Mouse (Mus musculus): ENCODE measurements around the gene Afap1.

GRCm38 (mm10) chr5:36018366-36018765 lies 125.2 kb downstream of the Afap1 start:
- no peak for TF ChIP-seq POLR2A (IDR thresholded peaks at IDR 0.05; ENCODE audit: insufficient read depth, low read depth, low read length)
- TF ChIP-seq CTCF (IDR thresholded peaks at IDR 0.05; ENCODE audit: insufficient read depth, low read depth, low read length) = no peak

All from olfactory bulb, adult 2 months (tissue).